Mouse (Mus musculus) liver, embryonic 11.5 days (tissue): ENCODE results near the gene Ankrd54. TPM values are rescaled to one million over a fixed set of nuclear protein-coding genes. Genes with fewer than 3 reads are reported as not detected.

Experiments used
- ATAC-seq: fragments of 200-750 bp; cut with Nextera tagmentation; replicated peaks from 2 replicates; pipeline ENCODE4 v1.8.0; 2017; ENCODE audit warnings: moderate number of reproducible peaks, mild to moderate bottlenecking, moderate TSS enrichment, moderate library complexity; ENCODE audit not compliant: low FRiP score
- DNase-seq: peaks from one replicate; pipeline ENCODE4 v3.0.0-alpha.2; 2017; ENCODE audit warnings: low spot score
- H3K27ac ChIP-seq: fragments of 300-500 bp; sonication (generic); 2 replicates; pipeline ENCODE4 v1.5.1; 2014; ENCODE audit warnings: mild to moderate bottlenecking, low read depth, low read length, control low read depth
- H3K27me3 ChIP-seq: fragments of 300-500 bp; sonication (generic); replicated peaks from 2 replicates; pipeline ENCODE4 v1.6.1; 2014; ENCODE audit warnings: low read length, mixed read lengths; ENCODE audit not compliant: control insufficient read depth, insufficient read depth
- H3K36me3 ChIP-seq: fragments of 300-500 bp; sonication (generic); 2 replicates; pipeline ENCODE4 v1.6.1; 2014; ENCODE audit warnings: mild to moderate bottlenecking, low read length, moderate library complexity, mixed read lengths; ENCODE audit not compliant: control insufficient read depth, insufficient read depth
- H3K4me1 ChIP-seq: fragments of 300-500 bp; sonication (generic); replicated peaks from 2 replicates; pipeline ENCODE4 v1.6.1; 2014; ENCODE audit warnings: low read length, mixed read lengths; ENCODE audit not compliant: control insufficient read depth, insufficient read depth
- H3K4me2 ChIP-seq: fragments of 300-500 bp; sonication (generic); 2 replicates; pipeline ENCODE4 v1.6.1; 2014; ENCODE audit warnings: mild to moderate bottlenecking, control low read depth, moderate library complexity
- H3K4me3 ChIP-seq: fragments of 300-500 bp; sonication (generic); 2 replicates; pipeline ENCODE4 v1.5.1; 2014; ENCODE audit warnings: low read depth, low read length, control low read depth
- H3K9ac ChIP-seq: fragments of 300-500 bp; sonication (generic); 2 replicates; pipeline ENCODE4 v1.6.1; 2014; ENCODE audit warnings: low read depth, low read length, control low read depth
- H3K9me3 ChIP-seq: fragments of 300-500 bp; sonication (generic); 2 replicates; pipeline ENCODE4 v1.6.1; 2016; ENCODE audit warnings: low read length, inconsistent platforms, mixed read lengths; ENCODE audit not compliant: control insufficient read depth
- WGBS: fragments of 180-500 bp; shearing (Covaris S2); extraction: QIAGEN DNeasy Blood & Tissue Kit; methylation state at CpG from one replicate; pipeline ENCODE4 v1.1.7; 2014; 5-methylcytosine and 5-hydroxymethylcytosine counted together
- polyA plus RNA-seq: library from polyadenylated mRNA; unstranded; fragments of >200 nt; fragmentation: Nextera tagmentation; extraction: Ambion mirVana; gene quantifications from 2 replicates; pipeline ENCODE4 v1.2.1, GENCODE M21; 2014

Gene Ankrd54
- polyA plus RNA-seq, 1 experiment from 2014 or later = 57.2 TPM

- H3K9ac ChIP-seq = no peak overlapping the region
- H3K9me3 ChIP-seq = no peaks in the 10 kb centered on the region
- ATAC-seq = no peak
- no peaks in the 10 kb centered on the region for H3K27me3 ChIP-seq
- H3K4me3 ChIP-seq = no peak overlapping the region
- peaks cover 62% of the 10 kb centered on the region for H3K36me3 ChIP-seq
- peaks cover 22% of the 10 kb centered on the region for H3K4me1 ChIP-seq
- WGBS = 92% methylated on average over 7 of the region's 7 CpGs
- H3K4me2 ChIP-seq = no peak overlapping the region
- DNase-seq = no peak
- no peak overlapping the region for H3K27ac ChIP-seq
Measured at GRCm38 (mm10) chr15:79056601-79057000, 6.1 kb downstream of the Ankrd54 start.

GRCm38 (mm10) chr15:79052366-79052765, 10.3 kb downstream of the Ankrd54 start:
- H3K4me2 ChIP-seq = no peak overlapping the region
- peaks cover 39% of the 10 kb centered on the region for H3K36me3 ChIP-seq
- peaks cover 11% of the 10 kb centered on the region; the same call in 1 of the 2 replicates for H3K4me1 ChIP-seq
- no peak for ATAC-seq
- no peaks in the 10 kb centered on the region for H3K27me3 ChIP-seq
- H3K9me3 ChIP-seq = no peaks in the 10 kb centered on the region
- DNase-seq = no peak
- H3K9ac ChIP-seq = no peak overlapping the region
- H3K4me3 ChIP-seq = no peak overlapping the region
- WGBS = 94% methylated on average over 2 of the region's 2 CpGs
- no peak overlapping the region for H3K27ac ChIP-seq

- Histone ChIP-seq H3K27me3 (no peaks in the 10 kb centered on the region), H3K9me3 (no peaks in the 10 kb centered on the region), H3K27ac (peak overlapping the region; percentile 79), H3K9ac (0 out of 2 replicates have a peak overlapping the region, but pooled peaks have one; percentile 3), H3K36me3 (peaks cover 34% of the 10 kb centered on the region), H3K4me2 (peak overlapping the region; percentile 20; the same call in 1 of the 2 replicates), H3K4me1 (peaks cover 11% of the 10 kb centered on the region; the same call in 1 of the 2 replicates), H3K4me3 (no peak overlapping the region)
- DNase-seq (no peak), ATAC-seq (peak; percentile 52)
- WGBS = 60% methylated on average over 13 of the region's 13 CpGs
Measured at GRCm38 (mm10) chr15:79051461-79052360, 11.0 kb downstream of the Ankrd54 start.

GRCm38 (mm10) chr15:79050964-79051363, 11.7 kb downstream of the Ankrd54 start:
- Histone ChIP-seq H3K9me3 (no peaks in the 10 kb centered on the region), H3K4me2 (peak overlapping the region; percentile 20), H3K4me3 (no peak overlapping the region), H3K36me3 (peaks cover 27% of the 10 kb centered on the region), H3K27ac (peak overlapping the region; percentile 79), H3K4me1 (peaks cover 11% of the 10 kb centered on the region; the same call in 1 of the 2 replicates), H3K27me3 (no peaks in the 10 kb centered on the region), H3K9ac (no peak overlapping the region)
- WGBS = 77% methylated on average over 2 of the region's 2 CpGs
- no peak for DNase-seq
- ATAC-seq = no peak; the same call in 1 of the 2 replicates

- Histone ChIP-seq H3K4me3 (no peak overlapping the region), H3K27ac (no peak overlapping the region), H3K27me3 (no peaks in the 10 kb centered on the region; the same call in 1 of the 2 replicates), H3K4me1 (peaks cover 11% of the 10 kb centered on the region; the same call in 1 of the 2 replicates), H3K9ac (no peak overlapping the region), H3K4me2 (peak overlapping the region; percentile 20), H3K9me3 (no peaks in the 10 kb centered on the region), H3K36me3 (peaks cover 21% of the 10 kb centered on the region)
- DNase-seq (no peak), ATAC-seq (0 out of 2 replicates have a peak, but pooled peaks have one; percentile 8)
- WGBS = 64% methylated on average over 9 of the region's 9 CpGs
Measured at GRCm38 (mm10) chr15:79050160-79050845, 12.4 kb downstream of the Ankrd54 start.

GRCm38 (mm10) chr15:79048186-79048585, 14.5 kb downstream of the Ankrd54 start:
- no peaks in the 10 kb centered on the region for H3K9me3 ChIP-seq
- H3K27ac ChIP-seq = no peak overlapping the region
- H3K27me3 ChIP-seq = peaks cover 16% of the 10 kb centered on the region
- H3K9ac ChIP-seq = no peak overlapping the region
- peaks cover 14% of the 10 kb centered on the region for H3K4me1 ChIP-seq
- DNase-seq = no peak
- H3K36me3 ChIP-seq = 0 out of 2 replicates have a peak, but pooled peaks cover 2% of the 10 kb centered on the region
- H3K4me2 ChIP-seq = no peak overlapping the region
- H3K4me3 ChIP-seq = no peak overlapping the region
- 66% methylated on average over 4 of the region's 4 CpGs for WGBS
- ATAC-seq = no peak

- no peaks in the 10 kb centered on the region for H3K9me3 ChIP-seq
- H3K4me2 ChIP-seq = peak overlapping the region; percentile 21; the same call in 1 of the 2 replicates
- peaks cover 43% of the 10 kb centered on the region for H3K27me3 ChIP-seq
- DNase-seq (no peak), ATAC-seq (peak; percentile 39; the same call in 1 of the 2 replicates)
- WGBS = 18% methylated on average over 4 of the region's 4 CpGs
- H3K4me3 ChIP-seq = no peak overlapping the region
- H3K4me1 ChIP-seq = peaks cover 22% of the 10 kb centered on the region
- no peaks in the 10 kb centered on the region for H3K36me3 ChIP-seq
- peak overlapping the region; percentile 65 for H3K27ac ChIP-seq
- H3K9ac ChIP-seq = no peak overlapping the region
Measured at GRCm38 (mm10) chr15:79044837-79045236, 17.9 kb downstream of the Ankrd54 start.

GRCm38 (mm10) chr15:79042721-79043491, 19.8 kb downstream of the Ankrd54 start:
- ATAC-seq (no peak), DNase-seq (no peak)
- no peaks in the 10 kb centered on the region for H3K36me3 ChIP-seq
- H3K4me2 ChIP-seq = peak overlapping the region; percentile 95
- H3K4me1 ChIP-seq = peaks cover 41% of the 10 kb centered on the region
- H3K9ac ChIP-seq = peak overlapping the region; percentile 62
- H3K4me3 ChIP-seq = peak overlapping the region; percentile 63
- WGBS = under 1% methylated on average over 100 of the region's 105 CpGs
- H3K27ac ChIP-seq = no peak overlapping the region
- H3K9me3 ChIP-seq = no peaks in the 10 kb centered on the region
- H3K27me3 ChIP-seq = peaks cover 43% of the 10 kb centered on the region
